Mouse (Mus musculus): Measurements from ENCODE around the gene Cnfn. TPM values are rescaled to one million over a fixed set of nuclear protein-coding genes. Genes with fewer than 3 reads are reported as not detected.
A peak's percentile ranks its signal among the peaks of the same experiment; 100 is the strongest.

Gene Cnfn
- polyA plus RNA-seq, 1 experiment from 2014 or later, result 1.1 TPM

DNA sequence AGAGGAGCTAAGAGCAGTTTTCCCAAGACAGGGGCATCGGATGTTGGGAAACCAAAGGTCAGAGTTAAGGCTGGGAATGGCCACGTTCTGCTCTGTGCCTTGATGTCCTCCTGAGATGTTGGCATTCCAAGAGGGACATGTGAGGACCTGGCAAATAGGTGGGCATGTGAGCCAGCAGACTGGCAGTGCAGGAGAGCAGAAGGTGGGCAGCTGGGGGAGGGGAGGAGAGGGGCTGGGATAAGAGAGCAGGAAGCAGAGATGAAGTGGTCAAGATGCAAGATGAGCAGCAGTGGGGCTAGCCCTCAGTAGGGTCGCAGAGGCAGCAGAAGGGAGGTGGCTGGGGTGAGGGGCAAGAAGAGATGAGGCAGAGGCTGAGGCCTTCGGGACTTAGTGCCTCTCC, 14.4 kb upstream of the Cnfn start:
- Histone ChIP-seq H3K27me3 (replicated peaks; ENCODE audit: control insufficient read depth, insufficient read depth, low read length) (no peaks in the 10 kb centered on the region), H3K4me1 (ENCODE audit: control insufficient read depth, insufficient read depth, low read length) (peaks cover 25% of the 10 kb centered on the region), H3K9ac (ENCODE audit: low read depth, low read length) (no peak overlapping the region), H3K9me3 (ENCODE audit: control insufficient read depth, low read length) (no peaks in the 10 kb centered on the region), H3K27ac (ENCODE audit: low read length) (no peak overlapping the region), H3K36me3 (ENCODE audit: control insufficient read depth, insufficient read depth, low read length) (peaks cover 7% of the 10 kb centered on the region), H3K4me2 (ENCODE audit: low read depth, low read length) (no peak overlapping the region), H3K4me3 (ENCODE audit: low read length) (no peak overlapping the region)
- 88% methylated on average over 4 of the region's 4 CpGs for WGBS
- no peak for ATAC-seq

- H3K9me3 ChIP-seq (ENCODE audit: control insufficient read depth, low read length), result no peaks in the 10 kb centered on the region
- WGBS, result 88% methylated on average over 7 of the region's 7 CpGs
- H3K9ac ChIP-seq (ENCODE audit: low read depth, low read length), result no peak overlapping the region
- ATAC-seq, result no peak
- H3K27ac ChIP-seq (ENCODE audit: low read length), result no peak overlapping the region
- H3K4me2 ChIP-seq (ENCODE audit: low read depth, low read length), result no peak overlapping the region
- H3K27me3 ChIP-seq (replicated peaks; ENCODE audit: control insufficient read depth, insufficient read depth, low read length), result no peaks in the 10 kb centered on the region
- peaks cover 26% of the 10 kb centered on the region for H3K4me1 ChIP-seq (ENCODE audit: control insufficient read depth, insufficient read depth, low read length)
- H3K4me3 ChIP-seq (ENCODE audit: low read length), result no peak overlapping the region
- H3K36me3 ChIP-seq (ENCODE audit: control insufficient read depth, insufficient read depth, low read length), result peaks cover 7% of the 10 kb centered on the region
Measured at GRCm38 (mm10) chr7:25383385-25383784, 13.9 kb upstream of the Cnfn start.

DNA sequence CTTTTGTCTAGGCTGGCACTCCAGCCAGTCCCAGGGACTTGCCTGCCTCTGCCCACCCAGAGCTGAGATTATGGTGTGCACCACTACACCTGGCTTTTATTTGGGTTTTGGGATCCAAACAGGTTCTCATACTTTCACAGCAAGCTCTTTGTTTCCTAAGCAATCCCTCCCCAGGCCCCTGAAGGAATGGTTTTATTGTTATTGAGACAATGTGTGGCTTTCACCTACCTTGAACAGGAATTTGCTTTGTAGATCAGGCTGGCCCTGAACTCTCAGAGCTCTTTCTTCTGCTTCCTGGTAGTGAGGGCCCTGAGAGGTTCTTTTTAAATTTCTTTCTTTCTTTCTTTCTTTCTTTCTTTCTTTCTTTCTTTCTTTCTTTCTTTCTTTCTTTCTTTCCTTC, 13.0 kb upstream of the Cnfn start:
- Histone ChIP-seq H3K4me2 (ENCODE audit: low read depth, low read length) (no peak overlapping the region), H3K4me3 (ENCODE audit: low read length) (no peak overlapping the region), H3K27me3 (replicated peaks; ENCODE audit: control insufficient read depth, insufficient read depth, low read length) (no peaks in the 10 kb centered on the region), H3K9me3 (ENCODE audit: control insufficient read depth, low read length) (no peaks in the 10 kb centered on the region), H3K9ac (ENCODE audit: low read depth, low read length) (no peak overlapping the region), H3K36me3 (ENCODE audit: control insufficient read depth, insufficient read depth, low read length) (peaks cover 7% of the 10 kb centered on the region), H3K27ac (ENCODE audit: low read length) (no peak overlapping the region), H3K4me1 (ENCODE audit: control insufficient read depth, insufficient read depth, low read length) (peaks cover 26% of the 10 kb centered on the region)
- no peak for ATAC-seq

DNA sequence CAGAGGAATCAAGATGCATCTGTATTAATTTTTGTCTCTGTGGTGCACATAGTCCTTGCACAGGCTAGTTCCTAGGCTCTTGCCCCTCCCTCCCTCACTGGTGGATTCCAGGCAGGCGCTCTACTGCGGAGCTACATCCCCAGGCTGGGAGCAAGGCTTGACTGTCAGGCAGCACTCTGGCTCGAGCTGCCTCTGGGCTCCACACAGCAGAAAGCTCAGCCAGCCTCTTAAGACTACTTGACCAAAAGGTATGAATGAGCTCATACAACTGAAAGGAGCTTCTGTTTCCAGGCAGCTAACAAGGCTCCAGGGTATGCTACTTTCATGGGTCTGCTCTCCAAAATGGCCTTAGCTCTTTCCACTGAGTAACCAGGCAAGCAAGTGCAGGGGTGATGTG, 11.8 kb upstream of the Cnfn start:
- H3K9ac ChIP-seq (ENCODE audit: low read depth, low read length), result no peak overlapping the region
- no peak overlapping the region for H3K4me3 ChIP-seq (ENCODE audit: low read length)
- H3K4me2 ChIP-seq (ENCODE audit: low read depth, low read length), result no peak overlapping the region
- peaks cover 7% of the 10 kb centered on the region for H3K36me3 ChIP-seq (ENCODE audit: control insufficient read depth, insufficient read depth, low read length)
- ATAC-seq, result no peak
- H3K27me3 ChIP-seq (replicated peaks; ENCODE audit: control insufficient read depth, insufficient read depth, low read length), result no peaks in the 10 kb centered on the region
- no peak overlapping the region for H3K27ac ChIP-seq (ENCODE audit: low read length)
- no peaks in the 10 kb centered on the region for H3K9me3 ChIP-seq (ENCODE audit: control insufficient read depth, low read length)
- H3K4me1 ChIP-seq (ENCODE audit: control insufficient read depth, insufficient read depth, low read length), result peaks cover 27% of the 10 kb centered on the region
- 62% methylated on average over 3 of the region's 3 CpGs for WGBS

DNA sequence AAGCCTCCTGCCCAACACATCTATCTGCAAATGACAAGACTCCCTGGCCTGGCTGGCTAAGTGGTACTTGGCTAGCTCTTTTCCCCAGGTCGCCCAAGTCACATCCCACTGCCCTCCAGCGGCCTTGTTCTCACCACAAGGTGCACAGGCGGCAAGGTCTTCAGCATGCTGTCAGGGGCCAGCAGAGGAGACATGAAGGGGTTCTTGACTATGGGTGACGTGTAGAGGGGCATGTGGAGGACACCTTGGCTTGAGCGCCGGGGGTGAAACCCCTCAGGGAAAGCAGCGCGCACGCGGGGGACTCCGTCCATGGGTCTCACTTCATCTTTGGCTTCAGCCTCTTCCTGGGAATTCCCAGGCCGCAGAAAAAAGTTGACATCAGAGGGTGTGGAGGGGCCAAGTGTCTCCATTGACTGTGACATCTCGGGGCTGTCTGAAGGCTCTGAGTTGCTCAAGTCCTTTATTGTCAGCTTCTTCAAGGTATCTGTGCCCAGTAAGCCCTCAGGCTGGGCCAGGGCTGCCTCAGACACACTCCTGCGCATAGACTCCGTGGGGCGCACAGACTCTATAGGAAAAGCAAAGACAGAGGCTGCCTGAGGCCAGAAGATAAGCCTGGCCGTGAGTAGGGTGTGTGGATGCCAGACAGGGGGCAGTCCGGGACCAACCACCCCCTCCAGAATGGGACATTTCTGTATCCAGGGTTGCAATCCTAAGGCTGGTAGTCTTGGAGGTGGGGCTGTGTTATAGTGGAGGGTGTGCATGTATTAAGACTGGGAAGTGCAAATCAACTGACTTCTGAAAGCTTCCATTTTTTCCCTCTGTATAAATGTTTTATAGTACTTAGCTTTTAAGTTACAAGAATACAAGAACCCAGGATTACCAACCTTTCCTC, 11.1 kb upstream of the Cnfn start:
- no peak overlapping the region for H3K4me3 ChIP-seq (ENCODE audit: low read length)
- no peak overlapping the region for H3K27ac ChIP-seq (ENCODE audit: low read length)
- H3K4me2 ChIP-seq (ENCODE audit: low read depth, low read length), result peak overlapping the region; percentile 77
- WGBS, result 66% methylated on average over 18 of the region's 18 CpGs
- H3K36me3 ChIP-seq (ENCODE audit: control insufficient read depth, insufficient read depth, low read length), result peaks cover 7% of the 10 kb centered on the region
- H3K27me3 ChIP-seq (replicated peaks; ENCODE audit: control insufficient read depth, insufficient read depth, low read length), result no peaks in the 10 kb centered on the region
- H3K4me1 ChIP-seq (ENCODE audit: control insufficient read depth, insufficient read depth, low read length), result peaks cover 20% of the 10 kb centered on the region
- no peaks in the 10 kb centered on the region for H3K9me3 ChIP-seq (ENCODE audit: control insufficient read depth, low read length)
- no peak for ATAC-seq
- H3K9ac ChIP-seq (ENCODE audit: low read depth, low read length), result peak overlapping the region; percentile 67

DNA sequence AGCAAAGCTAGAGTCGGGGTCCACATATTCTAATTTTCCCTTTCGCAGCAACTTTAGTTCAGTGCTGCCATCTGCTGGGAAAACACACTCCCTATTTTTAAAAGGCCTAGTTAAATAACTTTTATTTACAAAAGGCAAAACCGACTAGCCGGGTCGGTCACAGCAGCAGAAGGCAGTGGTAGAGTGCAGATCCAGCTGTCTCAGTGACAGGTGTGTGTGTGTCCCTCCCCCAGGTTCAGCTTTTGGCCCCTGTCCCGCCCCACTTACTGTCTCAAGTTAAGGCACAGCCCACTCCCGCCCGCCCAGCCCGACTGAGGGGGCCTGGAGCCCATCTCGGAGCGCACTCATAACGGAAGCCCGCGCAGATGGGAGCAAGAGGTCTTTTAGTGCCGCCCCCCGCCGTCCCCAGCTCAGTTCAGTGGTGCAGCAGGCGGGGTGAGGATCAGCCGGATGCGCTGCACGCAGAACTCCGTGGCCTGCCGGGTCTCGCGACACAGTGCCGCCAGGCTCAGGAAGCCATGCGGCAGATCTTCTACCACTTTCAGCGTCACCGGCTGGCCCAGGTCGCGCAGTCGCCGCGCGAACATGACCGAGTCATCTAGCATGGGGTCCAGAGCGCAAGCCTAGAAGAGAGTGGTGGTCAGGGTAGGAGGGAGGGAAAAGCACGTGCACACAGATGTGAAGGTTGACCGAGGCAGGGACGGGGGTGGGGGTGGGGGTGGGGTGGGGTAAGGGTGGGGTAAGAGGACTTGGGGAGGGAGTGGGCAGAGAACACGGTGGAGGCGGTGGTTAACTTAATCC, 10.2 kb upstream of the Cnfn start:
- peaks cover 19% of the 10 kb centered on the region for H3K4me1 ChIP-seq (ENCODE audit: control insufficient read depth, insufficient read depth, low read length)
- peaks cover 4% of the 10 kb centered on the region for H3K36me3 ChIP-seq (ENCODE audit: control insufficient read depth, insufficient read depth, low read length)
- 4% methylated on average over 41 of the region's 42 CpGs for WGBS
- H3K4me3 ChIP-seq (ENCODE audit: low read length), result peak overlapping the region; percentile 44
- H3K27me3 ChIP-seq (replicated peaks; ENCODE audit: control insufficient read depth, insufficient read depth, low read length), result no peaks in the 10 kb centered on the region
- H3K4me2 ChIP-seq (ENCODE audit: low read depth, low read length), result peak overlapping the region; percentile 77
- peak overlapping the region; percentile 67 for H3K9ac ChIP-seq (ENCODE audit: low read depth, low read length)
- H3K27ac ChIP-seq (ENCODE audit: low read length), result peak overlapping the region; percentile 59
- H3K9me3 ChIP-seq (ENCODE audit: control insufficient read depth, low read length), result no peaks in the 10 kb centered on the region
- ATAC-seq, result peak; percentile 63

- no peak for ATAC-seq
- peaks cover 19% of the 10 kb centered on the region for H3K4me1 ChIP-seq (ENCODE audit: control insufficient read depth, insufficient read depth, low read length)
- H3K27ac ChIP-seq (ENCODE audit: low read length), result no peak overlapping the region
- H3K27me3 ChIP-seq (replicated peaks; ENCODE audit: control insufficient read depth, insufficient read depth, low read length), result no peaks in the 10 kb centered on the region
- H3K4me3 ChIP-seq (ENCODE audit: low read length), result no peak overlapping the region
- H3K9me3 ChIP-seq (ENCODE audit: control insufficient read depth, low read length), result no peaks in the 10 kb centered on the region
- H3K9ac ChIP-seq (ENCODE audit: low read depth, low read length), result no peak overlapping the region
- H3K4me2 ChIP-seq (ENCODE audit: low read depth, low read length), result no peak overlapping the region
- H3K36me3 ChIP-seq (ENCODE audit: control insufficient read depth, insufficient read depth, low read length), result no peaks in the 10 kb centered on the region; the same call in 1 of the 2 replicates
- WGBS, result 80% methylated on average over 13 of the region's 13 CpGs
Measured at GRCm38 (mm10) chr7:25378181-25379100, 8.9 kb upstream of the Cnfn start.

GRCm38 (mm10) chr7:25377100-25377700, 7.7 kb upstream of the Cnfn start:
- Histone ChIP-seq H3K27me3 (replicated peaks; ENCODE audit: control insufficient read depth, insufficient read depth, low read length) (no peaks in the 10 kb centered on the region), H3K4me3 (ENCODE audit: low read length) (peak overlapping the region; percentile 41; the same call in 1 of the 2 replicates), H3K27ac (ENCODE audit: low read length) (no peak overlapping the region), H3K9me3 (ENCODE audit: control insufficient read depth, low read length) (no peaks in the 10 kb centered on the region), H3K4me1 (ENCODE audit: control insufficient read depth, insufficient read depth, low read length) (peaks cover 19% of the 10 kb centered on the region), H3K9ac (ENCODE audit: low read depth, low read length) (no peak overlapping the region), H3K36me3 (ENCODE audit: control insufficient read depth, insufficient read depth, low read length) (no peaks in the 10 kb centered on the region), H3K4me2 (ENCODE audit: low read depth, low read length) (peak overlapping the region; percentile 59)
- 47% methylated on average over 8 of the region's 8 CpGs for WGBS
- ATAC-seq, result no peak

Data from intestine, embryonic 16.5 days (tissue).